8 mouse cellular contexts compared by ENCODE assay signal in the genomic region with DNA sequence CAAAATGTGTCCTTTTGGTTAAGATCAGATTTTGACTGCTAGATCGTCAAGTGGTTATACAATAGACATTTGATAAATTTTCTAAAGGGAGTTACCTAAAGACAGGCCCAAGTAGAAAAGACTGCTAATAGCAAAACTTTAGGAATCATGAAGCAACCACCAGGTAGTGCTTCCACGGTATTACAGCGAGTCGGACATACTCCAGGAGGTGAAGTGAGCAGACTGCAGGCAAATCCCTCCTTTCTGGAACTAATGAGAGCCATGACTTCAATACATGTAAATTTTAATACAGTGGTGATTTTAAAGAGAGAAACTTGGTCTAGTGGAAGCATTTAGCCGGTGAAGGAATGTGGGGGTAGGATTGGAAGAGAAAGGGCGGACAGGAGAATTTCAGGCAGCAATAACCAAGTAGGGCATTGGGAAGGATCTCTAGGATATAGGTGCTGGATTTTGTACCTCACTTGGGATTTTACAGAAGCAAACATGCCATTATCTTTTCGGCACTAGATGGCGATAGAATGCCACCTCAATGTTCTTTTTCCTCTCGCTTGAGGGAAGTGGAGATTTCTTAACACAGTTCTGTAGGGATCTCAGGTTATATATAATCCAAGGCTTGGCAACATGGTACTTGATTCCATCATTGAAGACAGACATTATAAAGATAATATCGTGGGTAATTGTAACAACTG. TPM values are rescaled to one million over a fixed set of nuclear protein-coding genes. Genes with fewer than 3 reads are reported as not detected.
DNase-seq lines count a peak whose midpoint lies in the region; ATAC-seq lines count a peak whose summit lies in the region.

No protein-coding gene starts in this region.

- peak; percentile 45 for DNase-seq in ovary, postnatal 14 days (ENCODE audit: low spot score)
- DNase-seq in ovary, postnatal 36 days (ENCODE audit: low spot score) = no peak
- DNase-seq in cerebellum, adult 9-11 months = peak; percentile 70
- peak; percentile 40 to 82 for DNase-seq in left cerebral cortex, postnatal 10 days (ENCODE audit: extremely low spot score in 1 of 2, low spot score in 2 of 2)
- DNase-seq in right cerebral cortex, postnatal 36 days (ENCODE audit: low spot score in 2 of 2) = peak; percentile 53 to 68

- no peaks in the 10 kb centered on the region for H3K36me3 ChIP-seq in intestine, embryonic 15.5 days

- intact Hi-C loops in left cerebral cortex, postnatal 10 days (cut with DNase I) = loop anchor here (2.0 to 10.0 kb wide), 3 partner anchors 66 to 896 kb away; a partner anchor contains a TSS

- H3K27me3 ChIP-seq in intestine, embryonic 15.5 days (replicated peaks) = no peaks in the 10 kb centered on the region

- peak overlapping the region; percentile 79 for H3K4me2 ChIP-seq in intestine, embryonic 15.5 days (replicated peaks)

- H3K9me3 ChIP-seq in intestine, embryonic 15.5 days = no peaks in the 10 kb centered on the region

- peak overlapping the region; percentile 27; the same call in 1 of the 2 replicates for H3K27ac ChIP-seq in intestine, embryonic 15.5 days

- peak overlapping the region; percentile 74 for H3K9ac ChIP-seq in intestine, embryonic 15.5 days

- peak; percentile 81 for ATAC-seq in frontal cortex, adult (ENCODE audit: low TSS enrichment)
- ATAC-seq in intestine, embryonic 15.5 days = peak; percentile 72
- peak; percentile 65 for ATAC-seq in megakaryocyte progenitor cell, adult 5-6 weeks (replicated peaks; ENCODE audit: poor library complexity)

- H3K4me3 ChIP-seq in intestine, embryonic 15.5 days (replicated peaks) = peak overlapping the region; percentile 93

- WGBS in intestine, embryonic 15.5 days = 2% methylated on average over 10 of the region's 10 CpGs

- 0 out of 2 replicates have a peak, but pooled peaks cover 8% of the 10 kb centered on the region for H3K4me1 ChIP-seq in intestine, embryonic 15.5 days (replicated peaks)

RNA-seq across cellular contexts. Expression of a gene that starts 0.6 kb away (rescaled TPM):
- polyA plus RNA-seq in intestine, embryonic 15.5 days (2015; fragmentation: Nextera tagmentation; extraction: Ambion mirVana) = 36.3 and 38.7 TPM in 2 replicates
- 10 to 100 TPM; 51.8 to 53.3 TPM for total RNA-seq in left cerebral cortex, postnatal 10 days (2021)
- 33.7 and 36.6 TPM in 2 replicates for total RNA-seq in megakaryocyte progenitor cell, adult 5-6 weeks (2015)
- total RNA-seq in megakaryocyte progenitor cell, adult 5-6 weeks (2017) = 71.2 and 73.6 TPM in 2 replicates

RNA-seq across cellular contexts. Expression of a gene that starts 38.8 kb away (rescaled TPM):
- 0.34 and 0.58 TPM in 2 replicates for polyA plus RNA-seq in intestine, embryonic 15.5 days (2015; fragmentation: Nextera tagmentation; extraction: Ambion mirVana)
- total RNA-seq in left cerebral cortex, postnatal 10 days (2021) = not detected
- 422 and 485 TPM in 2 replicates for total RNA-seq in megakaryocyte progenitor cell, adult 5-6 weeks (2015)
- 323 and 389 TPM in 2 replicates for total RNA-seq in megakaryocyte progenitor cell, adult 5-6 weeks (2017)

RNA-seq across cellular contexts. Expression of a gene that starts 59.3 kb away (rescaled TPM):
- 20.4 and 24.6 TPM in 2 replicates for polyA plus RNA-seq in intestine, embryonic 15.5 days (2015; fragmentation: Nextera tagmentation; extraction: Ambion mirVana)
- total RNA-seq in left cerebral cortex, postnatal 10 days (2021) = 10 to 100 TPM; 16.4 to 17.4 TPM
- 9.7 and 18.1 TPM in 2 replicates for total RNA-seq in megakaryocyte progenitor cell, adult 5-6 weeks (2015)
- total RNA-seq in megakaryocyte progenitor cell, adult 5-6 weeks (2017) = 15.4 and 20.7 TPM in 2 replicates

Comparison
In these comparisons a context has a peak if more than half of its experiments do, and no peak if none do; other contexts are left out.
1. RNA of a gene that starts 38.8 kb away (total RNA-seq): 323 to 485 TPM in megakaryocyte progenitor cell, adult 5-6 weeks; not detected in left cerebral cortex, postnatal 10 days; every median in the first group is over 100 times any median in the second.
2. Peak in every context shown above with its lines, with median percentiles within 50 percentile points of each other: ATAC-seq.